Mouse (Mus musculus) G1E (cell line): ENCODE measurements around the gene Metrn. TPM values are rescaled to one million over a fixed set of nuclear protein-coding genes. Genes with fewer than 3 reads are reported as not detected.

ENCODE experiments used
- ATAC-seq: 2 replicates; pipeline ENCODE4 v1.8.0; 2016; ENCODE audit warnings: mild to moderate bottlenecking; ENCODE audit not compliant: insufficient number of reproducible peaks, poor library complexity, low FRiP score, severe bottlenecking; ENCODE audit errors: extremely low read depth
- DNase-seq: peaks from one replicate; pipeline ENCODE4 v3.0.0; 2012; ENCODE audit warnings: low spot score
- H3K27me3 ChIP-seq: 2 replicates; pipeline ENCODE4 v1.6.1; 2012; ENCODE audit warnings: mild to moderate bottlenecking, low read length, inconsistent platforms; ENCODE audit not compliant: insufficient read depth
- H3K36me3 ChIP-seq: replicated peaks from 2 replicates; pipeline ENCODE3; 2012; ENCODE audit warnings: mild to moderate bottlenecking, inconsistent platforms
- H3K4me1 ChIP-seq: 2 replicates; pipeline ENCODE4 v1.6.1; 2012; ENCODE audit warnings: low read depth, low read length, inconsistent platforms, mixed read lengths; ENCODE audit not compliant: insufficient read depth
- H3K4me3 ChIP-seq: 2 replicates; pipeline ENCODE4 v1.5.1; 2012; ENCODE audit warnings: low read depth, mild to moderate bottlenecking, inconsistent platforms, low read length, moderate library complexity, mixed read lengths
- H3K9me3 ChIP-seq: replicated peaks from 2 replicates; pipeline ENCODE4 v1.6.1; 2012; ENCODE audit warnings: inconsistent platforms
- CTCF ChIP-seq: IDR thresholded peaks from 2 replicates; pipeline ENCODE4 v1.5.1; 2012; ENCODE audit warnings: low read depth, low read length, inconsistent platforms, mixed read lengths
- GATA1 ChIP-seq: IDR thresholded peaks from 2 replicates; pipeline ENCODE4 v1.6.1; 2012; ENCODE audit warnings: borderline replicate concordance, low read length, inconsistent platforms, mixed read lengths
- GATA2 ChIP-seq: IDR thresholded peaks from 2 replicates; pipeline ENCODE4 v1.6.1; 2012; ENCODE audit warnings: low read depth, low read length, inconsistent platforms, borderline replicate concordance
- POLR2AphosphoS5 ChIP-seq: IDR thresholded peaks from 2 replicates; pipeline ENCODE4 v1.6.1; 2012; ENCODE audit warnings: low read depth, low read length, inconsistent platforms; ENCODE audit not compliant: insufficient replicate concordance
- TAL1 ChIP-seq: conservative IDR thresholded peaks from 2 replicates; pipeline ENCODE4 v1.6.1; 2012; ENCODE audit warnings: low read depth, low read length, inconsistent platforms, mixed read lengths
- polyA plus RNA-seq: library from polyadenylated mRNA; stranded (reverse); fragments of >175 nt; gene quantifications from 2 replicates; pipeline ENCODE4 v1.2.3, GENCODE M21; 2012
- total RNA-seq, 2 experiments: library from RNA; stranded (forward) in 1 of 2; stranded (reverse) in 1 of 2; fragments of 200-1000 nt in 1 of 2; fragments of >200 nt in 1 of 2; fragmentation: Nextera tagmentation in 1 of 2; gene quantifications; 2 replicates each; pipeline ENCODE4 v1.2.3; 2014 to 2017

The Metrn gene
- total and polyA plus RNA-seq, 3 experiments, result 19.7 to 129 (median 22.3) TPM

GRCm38 (mm10) chr17:25835816-25836215, 38.9 kb upstream of the Metrn start:
- H3K27me3 ChIP-seq, result no peaks in the 10 kb centered on the region
- ATAC-seq (no peak), DNase-seq (no peak)
- H3K4me1 ChIP-seq, result peaks cover 83% of the 10 kb centered on the region
- no peaks in the 10 kb centered on the region for H3K9me3 ChIP-seq
- peaks cover 84% of the 10 kb centered on the region for H3K36me3 ChIP-seq
- no peak for TF ChIP-seq GATA1
- TF ChIP-seq TAL1, result no peak
- TF ChIP-seq GATA2, result no peak
- TF ChIP-seq POLR2AphosphoS5, result no peak
- no peak for TF ChIP-seq CTCF
- H3K4me3 ChIP-seq, result peak overlapping the region; percentile 81; the same call in 1 of the 2 replicates

GRCm38 (mm10) chr17:25835301-25835700, 38.4 kb upstream of the Metrn start:
- no peak for ATAC-seq
- Histone ChIP-seq H3K4me1 (peaks cover 83% of the 10 kb centered on the region), H3K36me3 (peaks cover 84% of the 10 kb centered on the region), H3K27me3 (no peaks in the 10 kb centered on the region), H3K4me3 (peak overlapping the region; percentile 81), H3K9me3 (no peaks in the 10 kb centered on the region)
- no peak for DNase-seq
- TF ChIP-seq GATA2 (no peak), TAL1 (no peak), POLR2AphosphoS5 (no peak), GATA1 (no peak), CTCF (no peak)

GRCm38 (mm10) chr17:25834595-25835222, 37.8 kb upstream of the Metrn start:
- TF ChIP-seq GATA2 (no peak), POLR2AphosphoS5 (no peak), TAL1 (no peak), GATA1 (no peak), CTCF (no peak)
- H3K4me3 ChIP-seq, result peak overlapping the region; percentile 81

GRCm38 (mm10) chr17:25833961-25834594, 37.1 kb upstream of the Metrn start:
- TF ChIP-seq POLR2AphosphoS5 (no peak), CTCF (no peak), TAL1 (no peak), GATA1 (no peak), GATA2 (no peak)

More at GRCm38 (mm10) chr17:25834595-25835222, 37.8 kb upstream of the Metrn start:
- peaks cover 84% of the 10 kb centered on the region for H3K36me3 ChIP-seq
- no peaks in the 10 kb centered on the region for H3K9me3 ChIP-seq
- ATAC-seq (no peak), DNase-seq (no peak)
- H3K4me1 ChIP-seq, result peaks cover 82% of the 10 kb centered on the region
- no peaks in the 10 kb centered on the region for H3K27me3 ChIP-seq

GRCm38 (mm10) chr17:25833291-25833663, 36.3 kb upstream of the Metrn start, which contains the start of gene Stub1:
Gene Stub1, minus strand, starts transcription at chr17:25833404.
- TF ChIP-seq POLR2AphosphoS5, result no peak
- no peak for TF ChIP-seq GATA2
- TF ChIP-seq CTCF, result no peak
- TF ChIP-seq GATA1, result no peak
- TF ChIP-seq TAL1, result no peak
- Histone ChIP-seq H3K27me3 (no peaks in the 10 kb centered on the region), H3K4me3 (peak within 1 kb of the TSS; percentile 81), H3K9me3 (no peaks in the 10 kb centered on the region), H3K4me1 (peaks cover 84% of the 10 kb centered on the region), H3K36me3 (peaks cover 85% of the 10 kb centered on the region)
- ATAC-seq, result peak; percentile 61
- peak; percentile 73 for DNase-seq

More at GRCm38 (mm10) chr17:25833961-25834594, 37.1 kb upstream of the Metrn start:
- peaks cover 84% of the 10 kb centered on the region for H3K36me3 ChIP-seq
- peak overlapping the region; percentile 81 for H3K4me3 ChIP-seq
- ATAC-seq, result no peak
- no peak for DNase-seq
- no peaks in the 10 kb centered on the region for H3K27me3 ChIP-seq
- peaks cover 82% of the 10 kb centered on the region for H3K4me1 ChIP-seq
- no peaks in the 10 kb centered on the region for H3K9me3 ChIP-seq

- H3K4me3 ChIP-seq, result peak overlapping the region; percentile 81
- H3K4me1 ChIP-seq, result peaks cover 83% of the 10 kb centered on the region
- H3K36me3 ChIP-seq, result peaks cover 85% of the 10 kb centered on the region
- ATAC-seq (peak; percentile 92), DNase-seq (peak; percentile 99)
- no peaks in the 10 kb centered on the region for H3K9me3 ChIP-seq
- no peaks in the 10 kb centered on the region for H3K27me3 ChIP-seq
- no peak for TF ChIP-seq POLR2AphosphoS5
- TF ChIP-seq TAL1, result no peak
- no peak for TF ChIP-seq GATA1
- TF ChIP-seq GATA2, result no peak
- TF ChIP-seq CTCF, result no peak
Observed at GRCm38 (mm10) chr17:25832436-25833290, 35.7 kb upstream of the Metrn start.
